Mouse (Mus musculus) forebrain, embryonic 15.5 days (tissue): ENCODE measurements around the gene Icmt. TPM values are rescaled to one million over a fixed set of nuclear protein-coding genes. Genes with fewer than 3 reads are reported as not detected.

Source experiments
- ATAC-seq: fragments of 200-750 bp; cut with Nextera tagmentation; replicated peaks from 2 replicates; pipeline ENCODE4 v1.8.0; 2017; ENCODE audit warnings: mild to moderate bottlenecking, moderate TSS enrichment, moderate library complexity
- H3K27ac ChIP-seq: fragments of 300-500 bp; sonication (generic); replicated peaks from 2 replicates; pipeline ENCODE4 v1.5.1; 2015; ENCODE audit warnings: mild to moderate bottlenecking, inconsistent platforms
- H3K27me3 ChIP-seq: fragments of 300-500 bp; sonication (generic); 2 replicates; pipeline ENCODE4 v1.6.1; 2015; ENCODE audit warnings: inconsistent platforms
- H3K36me3 ChIP-seq: fragments of 300-500 bp; sonication (generic); 2 replicates; pipeline ENCODE4 v1.6.1; 2015; ENCODE audit warnings: mild to moderate bottlenecking, inconsistent platforms
- H3K4me1 ChIP-seq: fragments of 300-500 bp; sonication (generic); 2 replicates; pipeline ENCODE4 v1.6.1; 2015; ENCODE audit warnings: inconsistent platforms
- H3K4me2 ChIP-seq: fragments of 300-500 bp; sonication (generic); replicated peaks from 2 replicates; pipeline ENCODE4 v1.6.1; 2015; ENCODE audit warnings: mild to moderate bottlenecking, inconsistent platforms
- H3K4me3 ChIP-seq: fragments of 300-500 bp; sonication (generic); 2 replicates; pipeline ENCODE4 v1.5.1; 2015; ENCODE audit warnings: mild to moderate bottlenecking, inconsistent platforms
- H3K9ac ChIP-seq: fragments of 300-500 bp; sonication (generic); replicated peaks from 2 replicates; pipeline ENCODE4 v1.6.1; 2015; ENCODE audit warnings: mild to moderate bottlenecking, inconsistent platforms
- H3K9me3 ChIP-seq: fragments of 300-500 bp; sonication (generic); 2 replicates; pipeline ENCODE4 v1.6.1; 2016; ENCODE audit warnings: inconsistent platforms
- WGBS: fragments of 180-500 bp; shearing (Covaris S2); methylation state at CpG from one replicate; pipeline ENCODE4 v1.1.7; 2015; ENCODE audit warnings: mixed read lengths; 5-methylcytosine and 5-hydroxymethylcytosine counted together
- polyA plus RNA-seq: library from polyadenylated mRNA; unstranded; fragments of >200 nt; fragmentation: Nextera tagmentation; extraction: Ambion mirVana; gene quantifications from 2 replicates; pipeline ENCODE4 v1.2.1, GENCODE M21; 2015

Gene Icmt
- 17.6 and 18.6 TPM in 2 replicates for polyA plus RNA-seq

- peak; percentile 96 for ATAC-seq
- peak within 1 kb of the TSS; percentile 88 for H3K4me3 ChIP-seq
- H3K4me2 ChIP-seq: peak within 1 kb of the TSS; percentile 88
- peak within 1 kb of the TSS; percentile 92 for H3K9ac ChIP-seq
- H3K27me3 ChIP-seq: peaks cover 36% of the 10 kb centered on the region
- WGBS: under 1% methylated on average over 117 of the region's 119 CpGs
- H3K36me3 ChIP-seq: peaks cover 16% of the 10 kb centered on the region
- H3K4me1 ChIP-seq: peaks cover 24% of the 10 kb centered on the region
- H3K9me3 ChIP-seq: no peaks in the 10 kb centered on the region
- peak within 1 kb of the TSS; percentile 76 for H3K27ac ChIP-seq
Measured at GRCm38 (mm10) chr4:152296874-152297861, at the start of gene Icmt. TSS of gene Icmt (plus strand) at chr4:152297227.

DNA sequence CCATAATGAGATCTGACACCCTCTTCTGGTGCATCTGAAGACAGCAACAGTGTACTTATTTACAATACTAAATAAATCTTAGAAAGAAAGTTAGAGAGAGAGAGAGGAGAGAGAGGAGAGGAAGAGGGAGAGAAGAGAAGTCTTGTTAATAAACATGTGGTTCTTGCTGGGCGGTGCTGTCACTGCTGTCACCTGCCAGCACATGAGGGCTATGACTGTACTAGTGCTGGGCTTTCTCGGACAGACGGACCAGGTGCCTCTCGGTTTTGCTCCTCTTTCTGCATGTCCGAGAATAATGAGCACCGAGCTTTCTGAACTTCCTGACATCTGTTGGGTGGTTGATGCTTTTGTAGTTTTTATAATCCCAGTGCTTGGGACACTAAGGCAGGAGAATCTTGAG is 46.4 kb upstream of the Icmt start:
- 0 out of 2 replicates have a peak, but pooled peaks cover 5% of the 10 kb centered on the region for H3K4me1 ChIP-seq
- no peaks in the 10 kb centered on the region for H3K9me3 ChIP-seq
- 87% methylated on average over 6 of the region's 6 CpGs for WGBS
- no peak overlapping the region for H3K4me3 ChIP-seq
- H3K27me3 ChIP-seq: no peaks in the 10 kb centered on the region
- no peaks in the 10 kb centered on the region for H3K36me3 ChIP-seq
- no peak overlapping the region for H3K4me2 ChIP-seq
- no peak for ATAC-seq
- H3K9ac ChIP-seq: no peak overlapping the region
- H3K27ac ChIP-seq: no peak overlapping the region

GRCm38 (mm10) chr4:152253183-152253759 is 43.8 kb upstream of the Icmt start:
- H3K9ac ChIP-seq: no peak overlapping the region
- ATAC-seq: no peak
- H3K9me3 ChIP-seq: no peaks in the 10 kb centered on the region
- no peak overlapping the region for H3K4me3 ChIP-seq
- H3K27ac ChIP-seq: no peak overlapping the region
- H3K4me1 ChIP-seq: peaks cover 16% of the 10 kb centered on the region
- H3K4me2 ChIP-seq: no peak overlapping the region
- 89% methylated on average over 9 of the region's 9 CpGs for WGBS
- H3K36me3 ChIP-seq: no peaks in the 10 kb centered on the region
- no peaks in the 10 kb centered on the region for H3K27me3 ChIP-seq

DNA sequence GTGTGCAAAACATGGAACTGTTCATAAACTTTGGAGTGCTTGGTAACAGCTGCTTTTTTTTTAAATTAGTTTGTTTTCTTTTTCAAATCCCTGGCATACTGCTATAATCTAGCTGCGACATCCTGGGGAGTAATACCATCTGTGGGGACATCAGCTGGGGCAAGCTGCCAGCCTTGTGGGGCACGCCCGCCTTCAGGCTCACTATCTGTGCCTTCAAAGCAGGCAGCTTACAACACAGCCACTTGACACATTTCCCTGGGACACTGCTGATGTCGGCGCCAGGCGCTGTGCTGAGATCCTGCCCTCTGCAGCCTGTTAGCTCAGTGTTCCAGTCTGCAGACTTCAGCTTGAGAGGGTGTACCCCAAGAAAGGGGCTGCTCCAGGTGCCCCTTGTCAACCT is 40.0 kb upstream of the Icmt start:
- Histone ChIP-seq H3K4me2 (no peak overlapping the region), H3K4me1 (peaks cover 16% of the 10 kb centered on the region), H3K4me3 (no peak overlapping the region), H3K9me3 (no peaks in the 10 kb centered on the region), H3K36me3 (no peaks in the 10 kb centered on the region), H3K27ac (no peak overlapping the region), H3K27me3 (no peaks in the 10 kb centered on the region), H3K9ac (no peak overlapping the region)
- ATAC-seq: peak; percentile 57
- 41% methylated on average over 6 of the region's 6 CpGs for WGBS

DNA sequence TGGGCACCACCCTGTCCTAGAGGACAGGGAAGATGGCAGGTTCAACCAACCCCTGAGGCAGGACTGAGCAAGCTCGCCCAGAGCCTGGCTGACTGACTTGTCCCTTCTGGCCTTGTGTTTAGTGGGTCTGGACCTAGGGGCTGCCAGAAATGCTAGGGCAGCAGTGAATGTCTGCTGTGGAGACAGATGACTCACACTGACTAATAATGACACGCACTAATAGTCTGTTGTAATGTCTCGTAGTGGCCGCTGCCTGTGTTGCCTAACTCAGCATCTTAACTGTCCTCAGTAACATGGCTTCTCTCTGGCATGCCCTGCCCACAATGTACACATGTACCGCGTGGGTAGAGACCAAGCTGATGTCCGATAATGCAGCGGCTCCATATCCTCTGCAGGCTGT is 36.6 kb upstream of the Icmt start:
- Histone ChIP-seq H3K9me3 (no peaks in the 10 kb centered on the region), H3K9ac (no peak overlapping the region), H3K36me3 (no peaks in the 10 kb centered on the region), H3K27ac (no peak overlapping the region), H3K4me3 (no peak overlapping the region), H3K4me2 (no peak overlapping the region), H3K27me3 (no peaks in the 10 kb centered on the region), H3K4me1 (peaks cover 17% of the 10 kb centered on the region)
- no peak for ATAC-seq
- WGBS: 95% methylated on average over 8 of the region's 8 CpGs

GRCm38 (mm10) chr4:152262187-152262586 is 34.8 kb upstream of the Icmt start:
- no peaks in the 10 kb centered on the region for H3K27me3 ChIP-seq
- H3K36me3 ChIP-seq: no peaks in the 10 kb centered on the region
- ATAC-seq: no peak
- no peaks in the 10 kb centered on the region for H3K9me3 ChIP-seq
- H3K27ac ChIP-seq: no peak overlapping the region
- H3K4me3 ChIP-seq: no peak overlapping the region
- WGBS: 73% methylated on average over 9 of the region's 9 CpGs
- H3K4me2 ChIP-seq: no peak overlapping the region
- no peak overlapping the region for H3K9ac ChIP-seq
- H3K4me1 ChIP-seq: peaks cover 18% of the 10 kb centered on the region

- H3K9ac ChIP-seq: no peak overlapping the region
Measured at GRCm38 (mm10) chr4:152263089-152263488, 33.9 kb upstream of the Icmt start.

DNA sequence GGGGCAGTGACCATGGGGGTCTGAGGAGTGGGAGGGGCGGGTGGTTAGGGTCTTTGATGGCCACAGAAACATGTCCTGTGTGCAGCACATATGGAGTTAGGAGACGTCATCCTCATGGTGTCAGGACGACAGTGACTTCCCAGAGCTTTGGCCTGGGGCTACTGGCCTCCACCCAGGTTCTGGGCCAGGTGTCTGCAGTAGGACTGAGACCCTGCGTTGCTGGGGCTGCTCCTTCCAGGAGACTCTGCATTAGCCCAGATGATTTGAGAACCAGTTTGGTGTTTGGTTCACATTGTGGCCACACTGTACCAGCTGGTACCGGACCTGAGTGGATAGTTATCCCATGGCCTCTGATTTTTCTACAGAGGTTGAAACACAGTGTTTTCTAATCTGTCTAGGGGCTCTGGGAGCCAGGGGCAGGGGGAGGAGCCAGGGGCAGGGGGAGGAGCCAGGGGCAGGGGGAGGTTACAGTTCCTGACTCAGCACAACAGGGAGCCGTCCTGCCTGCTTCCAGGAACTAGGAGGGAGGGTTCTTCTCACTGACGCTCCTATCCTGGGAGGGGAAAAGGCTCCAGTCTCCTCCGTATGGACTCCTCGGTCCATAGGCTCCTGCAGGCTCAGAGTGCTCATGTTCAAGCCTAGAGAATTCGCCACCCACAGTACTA is 33.4 kb upstream of the Icmt start:
- Histone ChIP-seq H3K4me3 (no peak overlapping the region), H3K27ac (no peak overlapping the region), H3K27me3 (no peaks in the 10 kb centered on the region), H3K4me2 (no peak overlapping the region), H3K36me3 (no peaks in the 10 kb centered on the region), H3K4me1 (peaks cover 21% of the 10 kb centered on the region), H3K9ac (no peak overlapping the region), H3K9me3 (no peaks in the 10 kb centered on the region)
- ATAC-seq: no peak
- WGBS: 36% methylated on average over 10 of the region's 10 CpGs

More at GRCm38 (mm10) chr4:152263089-152263488, 33.9 kb upstream of the Icmt start:
- no peak for ATAC-seq
- no peak overlapping the region for H3K4me2 ChIP-seq
- H3K4me1 ChIP-seq: peaks cover 20% of the 10 kb centered on the region
- no peaks in the 10 kb centered on the region for H3K36me3 ChIP-seq
- H3K27me3 ChIP-seq: no peaks in the 10 kb centered on the region
- WGBS: 73% methylated on average over 9 of the region's 9 CpGs
- no peaks in the 10 kb centered on the region for H3K9me3 ChIP-seq
- no peak overlapping the region for H3K4me3 ChIP-seq
- no peak overlapping the region for H3K27ac ChIP-seq

DNA sequence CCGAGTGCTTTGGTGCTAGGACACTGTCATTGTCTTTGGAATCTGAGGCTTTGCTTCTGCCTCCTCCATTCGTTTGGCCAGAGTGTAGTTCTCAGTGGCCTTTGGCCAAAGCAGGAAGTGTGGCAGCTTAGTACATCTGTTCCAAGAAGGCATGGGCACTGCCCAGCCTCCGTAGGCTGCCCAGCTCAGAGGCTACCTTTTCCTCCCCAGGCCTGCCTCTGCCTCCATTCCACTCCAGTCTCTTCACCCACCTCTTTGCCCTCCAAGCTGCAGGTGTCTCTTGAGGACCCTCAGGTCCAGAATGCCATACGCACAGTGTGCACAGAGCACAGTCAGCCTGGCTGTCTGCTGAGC is 32.9 kb upstream of the Icmt start:
- no peak overlapping the region for H3K4me3 ChIP-seq
- 52% methylated on average over 4 of the region's 4 CpGs for WGBS
- H3K27ac ChIP-seq: no peak overlapping the region
- H3K4me1 ChIP-seq: peaks cover 21% of the 10 kb centered on the region
- no peak for ATAC-seq
- H3K27me3 ChIP-seq: no peaks in the 10 kb centered on the region
- no peaks in the 10 kb centered on the region for H3K36me3 ChIP-seq
- no peak overlapping the region for H3K4me2 ChIP-seq
- no peak overlapping the region for H3K9ac ChIP-seq
- no peaks in the 10 kb centered on the region for H3K9me3 ChIP-seq

- Histone ChIP-seq H3K4me2 (no peak overlapping the region), H3K27me3 (no peaks in the 10 kb centered on the region), H3K4me3 (no peak overlapping the region), H3K9ac (no peak overlapping the region), H3K27ac (no peak overlapping the region), H3K9me3 (no peaks in the 10 kb centered on the region), H3K36me3 (no peaks in the 10 kb centered on the region), H3K4me1 (peaks cover 21% of the 10 kb centered on the region)
- WGBS: 89% methylated on average over 9 of the region's 9 CpGs
- ATAC-seq: no peak
Measured at GRCm38 (mm10) chr4:152264867-152265568, 32.0 kb upstream of the Icmt start.

DNA sequence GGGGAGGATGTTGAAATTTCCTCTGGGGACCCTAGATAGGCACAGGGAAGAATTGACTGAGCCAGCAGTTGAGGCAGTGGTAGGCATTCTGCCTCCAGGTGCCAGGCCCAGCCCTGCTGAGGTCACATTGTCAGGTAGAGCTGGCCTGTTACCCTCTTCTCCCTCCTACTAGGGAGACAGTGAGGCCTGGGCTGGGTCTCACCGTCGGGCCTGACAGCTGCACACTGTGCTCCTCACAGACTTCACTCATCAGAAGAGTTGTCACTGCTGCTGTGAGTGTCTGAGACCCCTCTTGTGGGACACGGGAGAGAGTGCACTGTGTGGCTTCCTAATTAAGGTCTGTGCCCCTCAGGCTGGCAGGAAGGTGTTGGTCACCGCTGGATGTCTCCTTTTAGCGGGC is 31.2 kb upstream of the Icmt start:
- Histone ChIP-seq H3K9ac (no peak overlapping the region), H3K4me2 (no peak overlapping the region), H3K9me3 (no peaks in the 10 kb centered on the region), H3K4me1 (peaks cover 21% of the 10 kb centered on the region), H3K27ac (0 out of 2 replicates have a peak overlapping the region, but pooled peaks have one; percentile 14), H3K27me3 (no peaks in the 10 kb centered on the region), H3K4me3 (no peak overlapping the region), H3K36me3 (no peaks in the 10 kb centered on the region)
- ATAC-seq: no peak
- 48% methylated on average over 5 of the region's 5 CpGs for WGBS
